26 mouse cellular contexts compared by ENCODE assay signal in genomic region chr6:135836353-135836752, GRCm38 (mm10).
A peak's percentile ranks its signal among the peaks of the same experiment; 100 is the strongest.
DNase-seq lines count a peak whose midpoint lies in the region; ATAC-seq and TF ChIP-seq lines count a peak whose summit lies in the region.
"Had no signal": no experiment of that assay in that cellular context is flagged by ENCODE, and none has a peak within 500 bp of the region (broad histone marks: within the 10 kb centered on the region; RNA-seq: fewer than 3 reads in every experiment).

No protein-coding gene starts in this region.

- no peak overlapping the region for H3K4me3 ChIP-seq in layer of hippocampus, adult 2 months
- no peak overlapping the region for H3K4me3 ChIP-seq in midbrain, embryonic 16.5 days (ENCODE audit: low read depth, low read length)
- H3K4me3 ChIP-seq: embryonic facial prominence, embryonic 10.5 days; embryonic facial prominence, embryonic 12.5 days; forebrain, embryonic 13.5 days; forebrain, embryonic 15.5 days had no signal

- TF ChIP-seq CTCF in layer of hippocampus, adult 2 months (conservative IDR thresholded peaks at IDR 0.05), result no peak

- no peaks in the 10 kb centered on the region for H3K36me3 ChIP-seq in midbrain, embryonic 16.5 days (ENCODE audit: control insufficient read depth, insufficient read depth, low read length)
- H3K36me3 ChIP-seq: embryonic facial prominence, embryonic 10.5 days; embryonic facial prominence, embryonic 12.5 days; forebrain, embryonic 15.5 days; G1E had no signal

- H3K27ac ChIP-seq in layer of hippocampus, adult 2 months, result peak overlapping the region; percentile 74
- no peak overlapping the region for H3K27ac ChIP-seq in midbrain, embryonic 16.5 days (ENCODE audit: low read length)
- H3K27ac ChIP-seq: embryonic facial prominence, embryonic 10.5 days; embryonic facial prominence, embryonic 12.5 days; forebrain, embryonic 13.5 days; forebrain, embryonic 15.5 days had no signal

- no peaks in the 10 kb centered on the region for H3K27me3 ChIP-seq in midbrain, embryonic 16.5 days (ENCODE audit: control insufficient read depth, insufficient read depth, low read depth, low read length)
- H3K27me3 ChIP-seq: CH12.LX; embryonic facial prominence, embryonic 12.5 days; forebrain, embryonic 13.5 days; forebrain, embryonic 15.5 days; Patski had no signal

- no peak overlapping the region for H3K9ac ChIP-seq in midbrain, embryonic 16.5 days (ENCODE audit: low read depth, low read length)
- H3K9ac ChIP-seq: embryonic facial prominence, embryonic 12.5 days; forebrain, embryonic 13.5 days; forebrain, embryonic 15.5 days; forebrain, postnatal 0 days had no signal

- H3K9me3 ChIP-seq in midbrain, embryonic 16.5 days (replicated peaks; ENCODE audit: control insufficient read depth, low read length, poor library complexity, severe bottlenecking), result no peaks in the 10 kb centered on the region
- H3K9me3 ChIP-seq: embryonic facial prominence, embryonic 10.5 days; embryonic facial prominence, embryonic 12.5 days; forebrain, embryonic 13.5 days; forebrain, embryonic 15.5 days had no signal

- WGBS in midbrain, embryonic 16.5 days, result 87% methylated on average over 4 of the region's 4 CpGs

- H3K4me1 ChIP-seq in midbrain, embryonic 16.5 days (ENCODE audit: control insufficient read depth, insufficient read depth, low read length), result peaks cover 2% of the 10 kb centered on the region; the same call in 1 of the 2 replicates
- H3K4me1 ChIP-seq: embryonic facial prominence, embryonic 10.5 days; embryonic facial prominence, embryonic 12.5 days; forebrain, embryonic 13.5 days; forebrain, embryonic 15.5 days had no signal

- DNase-seq in frontal cortex, postnatal 14 days (ENCODE audit: low spot score in 2 of 2), result no peak
- DNase-seq in layer of hippocampus, adult 2 months (ENCODE audit: low spot score in 2 of 2), result no peak
- DNase-seq in layer of hippocampus, postnatal 14 days (ENCODE audit: low spot score in 2 of 2), result no peak
- peak; percentile 53 for DNase-seq in brain, adult 2 months (ENCODE audit: low read depth, low spot score)
- DNase-seq: adrenal gland, adult 8-10 months; adrenal gland, postnatal 14 days; adrenal gland, postnatal 36 days; B cell, adult 2 months; cerebellum, adult 11 months; cerebellum, adult 18-20 months; cerebellum, adult 8-10 months; cerebellum, adult 9-11 months; cerebellum, postnatal 14 days; cerebellum, postnatal 36 days; forebrain, postnatal 0 days had no signal

- ATAC-seq in frontal cortex, adult (ENCODE audit: low TSS enrichment), result peak; percentile 42
- no peak for ATAC-seq in midbrain, embryonic 16.5 days
- ATAC-seq: activated CD4-positive, CD25-positive, alpha-beta regulatory T cell, adult 4 months; CD4-positive, CD25-positive, alpha-beta regulatory T cell, adult 4 months; forebrain, embryonic 13.5 days; forebrain, embryonic 15.5 days; forebrain, postnatal 0 days; Patski had no signal

- no peak overlapping the region for H3K4me2 ChIP-seq in midbrain, embryonic 16.5 days (ENCODE audit: low read length)
- H3K4me2 ChIP-seq: embryonic facial prominence, embryonic 12.5 days; forebrain, embryonic 13.5 days; forebrain, embryonic 15.5 days had no signal
